Mouse (Mus musculus): ENCODE measurements at regions not wholly inside any gene's neighbourhood (a gene's known extent, or its start where the extent isn't known, plus 50 kb on each side); places are given as distances from the start of the nearest gene placed in this dataset.

DNA sequence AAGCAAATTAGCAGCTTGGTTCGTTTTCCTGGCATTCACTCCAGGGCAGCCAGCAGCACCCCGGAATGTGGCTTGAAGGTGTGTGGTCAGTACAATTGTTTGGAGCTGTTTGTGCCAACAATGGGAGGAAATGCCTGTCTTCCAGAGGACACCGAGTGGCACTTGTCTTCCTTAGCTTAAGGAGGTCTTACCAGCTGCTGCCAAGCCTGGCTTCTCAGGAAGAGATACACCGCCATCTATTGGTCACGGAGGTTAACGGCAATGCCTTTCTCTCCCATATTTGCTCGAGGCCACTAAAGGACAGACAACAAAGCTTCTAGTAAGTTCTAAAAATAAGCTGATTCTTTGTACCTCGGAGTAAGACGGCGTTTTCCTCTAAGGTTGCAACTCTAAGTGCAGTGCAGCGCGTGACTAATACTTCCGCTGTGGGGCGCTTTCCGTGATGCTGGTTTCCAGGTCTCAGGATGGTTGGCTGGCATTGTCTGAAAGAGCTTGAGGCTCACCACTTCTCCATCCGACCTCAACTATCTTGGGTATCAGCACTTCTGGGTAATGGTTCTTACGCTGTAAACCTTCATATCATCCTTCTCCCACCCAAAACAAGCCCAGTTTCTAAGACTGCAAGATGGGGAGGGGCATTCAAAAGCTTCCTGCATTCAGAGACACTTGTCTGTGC lies 145.2 kb downstream of the Psat1 start:
- peak; percentile 86 for ATAC-seq (ENCODE audit: poor library complexity, severe bottlenecking)

DNA sequence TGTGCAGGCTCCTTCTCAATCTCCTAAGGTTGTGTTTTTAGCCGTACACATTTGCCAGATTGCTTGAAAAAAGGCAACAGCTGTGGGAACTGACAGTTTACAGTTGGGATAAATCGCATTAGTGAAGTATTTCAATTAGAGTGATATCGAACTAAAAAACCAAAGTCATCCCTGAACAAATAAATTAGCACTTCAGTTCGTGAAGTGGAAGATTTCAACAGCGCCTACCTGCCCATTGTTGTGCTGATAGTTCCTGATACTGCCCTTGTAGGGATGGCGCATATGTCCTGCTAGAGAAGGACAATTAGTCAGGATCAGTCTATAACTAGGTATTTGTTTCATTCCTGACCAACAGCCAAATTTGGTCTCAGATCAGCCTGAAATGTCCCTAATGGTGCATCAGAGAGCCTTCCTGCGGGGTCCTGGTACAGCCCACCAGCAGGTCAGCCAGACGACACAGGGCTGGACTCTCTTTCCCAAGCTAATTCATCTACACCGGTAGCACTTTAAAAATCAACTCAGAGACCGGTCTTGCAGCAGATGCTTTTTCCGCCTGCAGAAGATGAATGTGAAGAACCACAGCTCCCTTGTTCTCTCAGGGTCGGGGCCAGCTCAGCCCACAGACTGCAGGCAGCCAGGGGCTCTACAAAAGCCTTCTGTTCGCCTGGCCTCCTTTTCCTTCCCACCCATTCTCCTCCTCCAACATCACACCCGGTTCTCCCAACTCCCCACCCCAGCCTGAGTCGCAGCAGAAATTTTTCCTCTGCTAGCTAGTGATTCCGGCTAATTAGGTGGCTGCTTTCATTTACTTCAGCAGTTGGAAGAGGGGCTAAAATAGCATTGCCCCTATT lies 146.1 kb downstream of the Psat1 start:
- no peak for ATAC-seq (ENCODE audit: poor library complexity, severe bottlenecking)

DNA sequence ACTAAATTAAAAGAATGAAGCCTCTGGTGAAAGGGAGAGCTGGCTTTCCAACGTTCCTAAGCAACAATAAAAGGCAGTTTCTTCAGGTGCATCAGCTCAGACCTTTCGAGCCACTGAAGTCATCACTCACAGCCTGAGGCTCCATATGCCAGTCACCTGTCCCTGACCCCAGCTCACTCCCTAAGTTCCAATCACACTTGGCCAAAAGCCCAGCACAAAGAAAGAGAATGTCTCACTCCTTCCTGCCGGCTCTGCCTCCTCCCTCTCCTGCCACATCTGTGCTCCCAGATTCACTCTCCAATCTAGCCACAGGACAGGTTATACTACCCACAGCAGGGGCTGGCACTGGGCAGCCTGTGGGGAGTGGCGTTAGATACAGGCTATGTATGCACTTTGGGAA lies 150.7 kb downstream of the Psat1 start:
- no peak for ATAC-seq (ENCODE audit: poor library complexity, severe bottlenecking)

DNA sequence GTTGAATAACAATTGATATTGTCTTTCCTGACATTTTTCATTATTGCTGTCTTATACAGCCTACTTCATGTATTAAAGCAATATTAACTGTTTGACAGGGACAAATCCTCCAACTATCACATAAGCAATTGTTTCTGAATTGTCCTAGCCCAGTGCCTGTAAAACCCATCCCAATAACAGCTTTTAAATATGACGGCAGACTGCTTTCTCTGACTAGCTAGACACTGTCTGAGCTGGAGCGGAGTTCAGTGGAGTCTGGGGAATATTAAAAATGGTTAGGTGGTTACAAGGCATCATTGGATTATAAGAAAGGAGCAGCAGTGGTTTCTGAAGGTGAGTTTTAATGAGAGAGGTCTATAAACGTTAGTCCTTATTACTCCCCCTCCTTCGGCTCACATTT lies 155.2 kb downstream of the Psat1 start:
- no peak for ATAC-seq (ENCODE audit: poor library complexity, severe bottlenecking)

DNA sequence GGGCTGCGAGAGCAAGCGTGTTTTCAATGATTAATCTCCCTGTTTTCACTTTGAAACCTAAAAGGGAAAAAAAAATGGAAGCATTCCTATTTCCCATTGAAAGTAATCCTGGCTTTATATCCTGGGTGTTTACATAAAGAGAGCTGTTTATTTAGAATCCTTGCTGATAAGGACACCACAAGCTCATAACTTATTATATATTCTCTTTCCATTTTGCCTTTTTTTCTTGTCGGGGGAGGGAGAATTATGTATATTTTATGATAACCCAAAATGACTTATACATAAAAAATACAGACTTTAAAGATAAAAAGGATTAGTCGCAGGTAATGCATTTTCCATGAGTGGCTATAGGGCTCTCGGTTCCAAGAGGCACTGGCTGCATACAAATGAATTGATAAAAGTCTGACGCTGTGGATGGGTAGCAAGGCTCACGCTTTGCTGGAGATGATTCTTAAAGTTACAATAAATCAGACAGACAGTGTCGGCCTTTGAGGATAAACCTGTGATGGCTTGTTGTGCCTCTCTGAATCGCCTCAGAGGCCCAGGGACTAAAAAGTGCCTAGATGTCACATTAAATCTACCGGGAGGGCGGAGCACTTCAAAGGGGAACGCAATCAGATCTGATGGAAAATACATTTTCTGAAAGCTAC lies 155.7 kb downstream of the Psat1 start:
- no peak for ATAC-seq (ENCODE audit: poor library complexity, severe bottlenecking)

DNA sequence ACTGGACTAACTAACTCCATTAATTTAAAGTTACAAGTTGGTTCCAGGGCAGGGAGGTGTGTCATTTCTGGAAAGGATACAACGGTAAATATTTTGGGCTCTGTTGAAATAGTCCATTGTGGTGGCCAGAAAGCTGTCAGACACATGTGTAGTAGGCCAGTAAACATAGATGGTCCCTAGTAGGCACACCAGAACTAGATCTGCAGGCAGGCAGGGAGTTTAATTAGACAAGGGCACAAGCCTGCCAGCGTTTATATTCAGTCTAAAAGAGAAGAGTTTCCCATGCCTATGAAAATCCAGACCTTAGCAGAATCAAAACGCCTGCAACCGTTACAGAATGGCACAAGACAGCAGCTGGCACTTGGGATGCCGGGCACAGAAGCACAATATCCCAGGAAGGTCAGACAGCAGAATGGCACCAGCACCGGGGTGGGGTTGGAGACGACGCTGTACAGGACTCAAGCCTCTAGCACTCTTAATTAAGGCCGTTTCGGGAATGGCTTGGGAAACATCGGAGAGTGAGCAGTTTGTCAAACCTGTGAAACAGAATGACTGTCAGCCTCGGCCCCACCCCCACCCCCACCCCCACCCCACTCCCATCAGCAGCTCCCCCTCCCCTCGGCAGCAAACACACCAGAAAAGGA lies 156.4 kb downstream of the Psat1 start:
- no peak for ATAC-seq (ENCODE audit: poor library complexity, severe bottlenecking)

DNA sequence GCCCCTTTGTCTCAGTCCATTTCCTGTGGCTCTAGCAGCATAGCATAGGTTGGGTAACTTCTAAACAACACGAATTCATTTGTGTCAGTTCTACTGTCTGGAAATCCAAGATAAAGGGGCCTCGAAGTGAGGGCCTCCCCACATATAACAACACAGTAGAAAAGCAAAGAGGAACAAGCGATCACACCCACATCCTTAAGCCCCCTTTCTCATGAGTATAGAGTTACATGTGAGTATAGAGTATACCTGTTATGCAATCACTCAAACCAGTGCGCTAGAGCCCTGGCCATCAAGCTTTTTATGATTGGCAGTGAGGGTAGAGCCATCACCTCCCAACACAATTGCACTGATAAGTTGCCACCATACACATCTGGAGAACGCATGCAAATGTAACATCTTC lies 157.4 kb downstream of the Psat1 start:
- no peak for ATAC-seq (ENCODE audit: poor library complexity, severe bottlenecking)

DNA sequence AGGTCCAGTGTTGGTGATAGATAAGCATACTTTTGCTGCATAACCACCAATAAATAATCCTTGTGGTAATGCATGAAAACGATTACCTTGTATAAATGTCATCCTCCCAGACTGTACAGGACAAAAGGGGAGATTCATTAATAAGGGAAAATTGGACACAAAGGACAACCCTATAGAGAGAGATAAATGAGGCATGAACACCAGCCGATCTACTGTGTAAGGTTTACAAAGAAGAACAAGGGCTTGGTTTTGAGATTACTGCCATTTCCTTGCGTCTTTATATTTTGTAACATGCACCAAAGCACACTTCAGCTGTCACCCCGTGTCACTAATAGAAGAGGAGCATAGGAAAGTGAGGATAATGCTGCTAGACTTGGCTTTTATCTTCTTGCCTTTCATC lies 162.5 kb downstream of the Psat1 start:
- ATAC-seq (ENCODE audit: poor library complexity, severe bottlenecking) = no peak

DNA sequence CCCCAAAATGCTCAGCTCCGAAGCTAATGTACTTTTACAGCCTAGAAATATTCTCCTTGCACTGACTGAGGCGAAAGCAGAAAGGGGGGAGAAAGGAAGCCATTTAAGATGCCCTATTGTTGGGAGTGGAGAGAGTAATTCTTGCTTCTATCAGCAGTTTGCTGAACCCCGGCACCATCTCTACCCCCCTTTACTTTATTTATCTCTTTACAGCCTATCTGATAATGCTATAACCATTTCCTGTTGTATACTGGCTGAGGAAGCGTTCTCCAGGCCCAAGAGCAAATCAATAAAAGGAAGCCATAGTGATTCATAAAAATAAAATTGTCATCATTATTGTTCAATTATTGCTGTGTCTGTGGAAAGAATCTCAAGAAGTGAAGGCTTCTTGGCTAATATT lies 177.5 kb downstream of the Psat1 start:
- no peak for ATAC-seq (ENCODE audit: poor library complexity, severe bottlenecking)

DNA sequence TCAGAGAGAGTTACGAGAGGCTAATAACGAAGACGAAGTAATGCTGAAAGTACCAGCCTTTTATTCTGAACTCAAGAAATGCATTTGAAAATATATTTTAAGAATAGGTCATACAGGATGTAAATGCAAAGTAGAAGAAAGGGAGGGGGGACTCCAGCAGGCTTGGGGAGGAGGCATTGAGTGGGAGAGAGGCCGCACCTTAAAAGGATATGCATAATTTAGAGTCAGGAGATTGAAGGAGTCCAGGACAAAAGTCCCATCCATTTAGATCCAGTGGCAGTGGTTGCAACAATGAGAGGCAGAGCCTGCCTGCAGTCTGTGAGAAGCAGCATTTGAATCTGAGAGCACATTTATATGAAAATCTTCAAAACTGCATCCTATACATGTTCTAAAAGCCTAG lies 186.1 kb downstream of the Psat1 start:
- ATAC-seq (ENCODE audit: poor library complexity, severe bottlenecking) = no peak

DNA sequence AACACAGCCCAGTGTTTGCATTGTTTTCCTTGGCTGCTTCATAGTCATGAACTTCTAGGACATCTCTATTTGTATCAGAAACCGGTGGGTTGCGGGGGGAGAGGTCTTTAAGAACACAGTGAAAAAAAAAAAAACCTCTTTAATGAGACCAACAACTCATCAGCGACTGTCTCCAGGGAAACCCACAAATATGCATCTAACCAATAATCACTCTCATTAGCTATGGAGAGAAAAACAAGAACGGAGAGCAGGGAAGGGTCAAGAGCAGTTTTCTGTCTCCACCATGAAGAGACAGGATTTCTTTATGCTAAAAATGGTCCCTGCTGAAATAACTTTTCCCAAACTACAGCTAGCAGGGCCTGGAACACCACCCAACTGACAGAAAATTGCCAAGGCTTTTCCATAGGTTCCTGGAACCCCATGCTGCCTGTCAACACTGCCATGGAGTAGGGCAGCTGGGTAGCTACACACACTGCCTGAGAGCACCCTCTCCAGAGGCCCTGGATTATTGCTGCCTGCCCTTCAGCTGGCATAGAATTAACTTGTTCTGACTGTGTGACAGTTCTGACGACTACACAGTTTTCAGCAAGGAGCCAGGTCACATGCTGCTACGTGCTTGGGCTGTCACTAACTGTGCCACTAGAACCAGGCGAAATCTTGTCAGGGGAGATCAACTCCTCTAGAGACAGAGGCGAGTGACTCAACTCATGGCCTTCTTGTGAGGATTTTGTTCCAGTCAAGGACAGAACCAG lies 201.9 kb downstream of the Psat1 start:
- ATAC-seq (ENCODE audit: poor library complexity, severe bottlenecking) = no peak

DNA sequence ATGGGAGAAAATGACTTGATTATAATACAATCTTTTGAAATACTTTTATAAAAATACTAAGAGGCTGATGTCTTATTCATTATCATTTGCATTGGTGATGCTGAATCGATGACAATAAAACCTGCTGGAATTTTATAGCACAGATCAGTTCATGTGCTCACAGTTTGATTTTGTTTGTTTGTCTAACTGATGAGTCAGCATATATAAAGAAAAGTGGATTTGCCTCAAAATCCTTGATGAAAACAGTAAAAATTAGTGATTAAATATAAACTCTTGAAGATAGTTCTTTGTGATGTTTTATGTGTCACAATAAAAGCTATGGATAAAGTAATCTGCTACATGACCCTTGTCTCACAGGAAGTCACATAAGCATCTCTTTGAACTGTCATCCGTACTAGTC lies 210.9 kb downstream of the Psat1 start:
- ATAC-seq (ENCODE audit: poor library complexity, severe bottlenecking) = no peak

DNA sequence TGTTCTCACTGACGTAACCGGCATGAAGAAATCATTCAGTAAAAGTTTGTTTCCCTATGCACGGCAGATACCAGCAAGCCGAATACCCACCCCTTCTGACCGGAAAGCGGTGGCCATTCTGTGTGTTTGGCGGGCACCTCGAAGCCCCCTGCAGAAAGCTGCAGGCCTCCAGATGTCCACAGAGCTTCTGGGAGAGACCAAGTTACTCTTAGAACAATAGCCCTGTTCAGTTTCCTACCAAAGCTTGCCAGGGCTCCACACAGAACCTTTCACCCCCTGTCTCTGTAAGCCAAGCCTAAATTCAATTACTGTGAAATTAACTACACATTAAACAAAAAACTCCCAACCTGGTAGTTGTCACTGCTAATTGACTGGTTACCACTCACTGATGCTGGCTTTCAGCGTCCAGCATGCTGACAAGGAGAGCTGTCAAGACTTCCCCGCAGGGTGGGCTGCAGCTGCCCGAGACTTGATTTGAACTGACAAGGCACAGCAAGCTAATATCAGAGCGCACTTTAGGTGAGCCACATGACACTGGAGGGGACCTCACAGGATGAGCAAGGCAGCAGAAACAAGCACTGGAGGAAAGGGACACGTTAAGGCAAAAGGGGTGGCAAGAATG lies 220.2 kb downstream of the Psat1 start:
- no peak for ATAC-seq (ENCODE audit: poor library complexity, severe bottlenecking)

DNA sequence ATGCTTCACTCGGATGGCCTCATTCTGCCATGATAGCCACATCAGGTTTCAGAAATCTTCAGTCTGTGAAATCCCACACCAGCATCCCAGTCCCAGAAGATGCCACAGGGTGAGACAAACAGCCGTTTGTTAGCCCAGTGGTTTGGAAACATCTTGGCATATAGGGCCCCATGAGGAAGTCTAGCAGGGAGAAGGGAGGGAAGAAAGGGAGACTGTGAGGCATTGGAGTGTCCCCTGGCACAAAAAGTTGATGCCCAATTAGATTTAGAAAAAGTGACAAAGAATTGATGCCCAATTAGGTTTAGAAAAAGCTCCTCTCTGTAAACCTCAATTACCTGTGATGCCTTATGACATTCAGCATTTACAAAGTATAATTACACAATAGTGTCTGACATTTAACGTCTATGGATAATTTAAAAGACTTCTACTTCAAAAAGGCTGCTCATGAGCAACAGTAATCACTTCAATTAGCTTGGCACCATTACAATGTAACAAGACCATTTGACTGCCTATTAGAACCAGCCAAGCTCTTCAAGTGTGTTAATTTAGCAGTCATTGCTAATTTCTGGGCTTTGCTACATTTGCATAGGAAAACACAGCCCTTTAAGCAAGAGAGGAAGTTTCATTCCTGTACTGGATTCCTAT lies 254.6 kb downstream of the Psat1 start:
- ATAC-seq (ENCODE audit: poor library complexity, severe bottlenecking) = no peak

DNA sequence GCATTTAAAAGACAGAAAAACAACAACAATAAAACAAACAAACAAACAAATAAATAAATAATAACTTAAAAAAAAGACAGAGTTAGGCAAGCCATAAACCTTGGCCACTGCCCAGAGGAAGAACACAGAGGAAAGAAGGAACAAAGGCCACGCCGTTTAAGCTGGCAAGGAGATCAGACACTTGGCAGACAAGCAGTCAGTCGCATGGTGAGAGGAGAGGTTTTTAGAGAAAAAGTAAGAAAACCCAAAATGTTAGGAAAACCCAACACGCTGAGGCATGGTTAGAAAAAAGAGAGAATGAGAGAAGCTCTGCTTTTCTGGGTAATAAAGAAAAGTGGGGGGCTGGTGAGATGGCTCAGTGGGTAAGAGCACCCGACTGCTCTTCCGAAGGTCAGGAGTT lies 277.1 kb downstream of the Psat1 start:
- ATAC-seq (ENCODE audit: poor library complexity, severe bottlenecking) = no peak

DNA sequence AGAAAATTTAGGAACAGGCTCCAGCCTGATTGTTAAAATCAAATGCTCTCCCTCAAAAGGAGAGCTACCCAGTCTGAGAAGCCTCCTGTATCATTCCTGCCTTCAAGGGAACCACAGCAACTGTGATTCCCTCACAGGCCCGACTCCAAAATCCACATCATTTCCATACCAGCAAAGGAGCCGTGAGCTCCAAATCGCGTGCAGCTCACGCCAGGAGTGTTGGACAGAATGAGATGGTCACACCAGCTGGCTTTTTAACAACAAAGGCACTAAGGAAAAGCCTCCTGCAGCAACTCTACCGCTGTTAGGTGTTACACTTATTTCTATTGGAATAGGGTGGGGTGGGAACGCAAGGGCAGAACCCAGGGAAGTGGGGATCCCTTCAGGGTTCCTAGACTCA lies 277.6 kb downstream of the Psat1 start:
- ATAC-seq (ENCODE audit: poor library complexity, severe bottlenecking) = no peak

DNA sequence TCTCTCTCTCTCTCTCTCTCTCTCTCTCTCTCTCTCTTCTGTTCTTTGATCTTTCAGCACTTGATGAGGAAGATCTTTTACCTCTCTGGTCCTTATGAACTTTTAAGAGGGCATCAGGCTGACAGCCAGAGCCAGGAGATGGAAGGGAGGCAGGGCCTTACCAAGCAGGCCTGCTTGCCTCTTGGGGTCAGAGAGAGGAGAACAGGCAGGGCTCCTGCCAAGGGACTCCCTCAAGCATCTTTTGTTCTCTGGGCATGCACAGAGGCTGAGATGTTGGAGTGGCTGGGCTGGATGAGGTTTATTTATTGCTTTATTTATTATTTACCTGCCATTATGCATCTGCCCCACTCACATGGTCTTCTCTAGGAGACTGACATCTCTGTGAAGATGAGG lies 278.5 kb downstream of the Psat1 start:
- ATAC-seq (ENCODE audit: poor library complexity, severe bottlenecking) = no peak

DNA sequence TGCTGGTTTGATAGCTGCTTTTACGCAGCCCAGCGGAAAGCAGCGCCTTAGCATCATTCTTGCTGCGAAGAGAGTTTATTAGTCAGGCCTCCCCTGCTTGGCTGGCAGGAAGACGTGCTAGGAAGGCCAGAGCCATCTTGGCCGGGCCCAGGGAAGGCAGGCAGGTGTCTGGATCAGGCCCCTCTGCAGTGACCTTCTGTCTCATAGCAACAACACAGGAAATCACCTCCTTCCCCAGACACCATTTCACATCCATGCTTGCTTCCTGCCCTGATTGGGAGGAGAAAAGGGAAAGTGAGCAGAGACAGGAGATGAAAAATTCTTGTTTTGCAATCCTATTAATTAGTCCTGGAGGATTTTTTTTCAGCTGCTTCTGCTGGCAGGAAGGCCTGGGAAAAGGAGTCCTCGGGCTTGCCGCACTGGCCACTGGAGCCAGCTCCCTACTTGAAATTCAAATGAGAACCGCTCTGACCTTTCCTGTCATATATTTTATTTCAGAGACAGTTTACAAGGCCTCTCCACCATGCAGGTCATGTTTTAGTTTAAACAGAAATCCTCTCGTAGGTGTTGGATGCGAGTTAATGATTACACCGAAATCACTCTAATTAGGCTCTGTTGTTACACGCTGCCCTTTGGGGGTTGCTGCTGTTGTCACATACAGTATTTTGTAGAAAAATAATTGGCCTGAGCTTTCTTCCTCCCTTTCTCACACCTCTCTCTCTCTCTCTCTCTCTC lies 279.1 kb downstream of the Psat1 start:
- no peak for ATAC-seq (ENCODE audit: poor library complexity, severe bottlenecking)

DNA sequence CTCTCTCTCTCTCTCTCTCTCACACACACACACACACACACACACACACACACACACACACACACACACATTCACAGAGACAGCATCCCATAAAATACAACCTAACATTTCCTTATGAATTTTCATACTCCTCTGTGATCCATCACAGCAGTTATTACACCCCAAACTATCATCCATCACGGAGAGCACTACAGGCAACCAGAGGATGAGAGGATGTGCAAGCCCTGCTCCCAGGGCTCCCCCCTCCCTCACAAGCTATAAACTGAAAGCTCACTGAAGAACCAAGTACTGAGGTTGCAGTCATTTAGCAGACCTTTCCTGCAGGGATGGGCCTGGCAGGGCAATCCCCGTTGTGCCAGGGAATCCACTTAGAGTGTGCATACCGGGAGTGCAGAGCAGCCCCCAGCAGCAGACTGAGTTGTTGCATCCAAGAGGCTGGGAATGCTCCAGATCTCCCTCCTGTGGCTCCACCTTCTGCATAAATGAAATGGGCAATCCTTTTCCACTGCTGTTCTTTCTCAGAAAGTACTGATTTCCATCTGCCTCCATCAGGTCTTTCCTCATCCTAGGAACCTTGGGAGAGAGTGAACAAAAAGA lies 283.4 kb downstream of the Psat1 start:
- no peak for ATAC-seq (ENCODE audit: poor library complexity, severe bottlenecking)
